Mouse (Mus musculus): ENCODE measurements around the gene Itsn1.

DNA sequence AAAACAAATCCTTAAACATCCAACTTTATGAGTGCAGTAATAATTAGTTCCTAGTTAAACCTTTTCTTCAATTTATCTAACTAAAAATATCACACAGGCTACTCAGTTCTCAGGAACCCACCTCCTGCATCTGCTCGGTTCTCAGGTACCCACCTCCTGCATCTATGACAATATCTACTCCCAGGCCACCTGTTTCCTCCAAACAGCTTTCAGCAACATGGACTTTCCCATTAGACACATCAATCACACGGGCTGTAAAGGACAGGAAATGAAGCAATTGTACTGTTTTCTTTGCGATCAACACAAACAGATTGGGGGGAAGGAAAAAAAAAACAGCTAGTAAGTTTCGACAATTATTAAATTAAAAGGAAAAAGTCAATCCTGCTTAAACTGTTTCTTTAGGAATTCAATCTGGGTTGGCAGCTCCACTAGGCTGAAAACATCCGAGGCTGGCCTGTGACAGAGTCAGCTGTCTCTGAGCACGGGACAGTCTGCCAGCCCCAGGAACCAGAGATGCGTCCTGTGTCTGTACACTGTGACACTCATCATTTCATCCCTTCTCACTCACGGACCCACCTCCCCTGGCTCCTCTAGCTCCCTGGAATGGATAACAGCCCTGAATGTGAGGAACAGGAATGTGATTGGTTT lies 33.8 kb upstream of the Itsn1 start:
- TF ChIP-seq EP300 (IDR thresholded peaks at IDR 0.05; ENCODE audit: low read depth) (no peak), CTCF (IDR thresholded peaks at IDR 0.05; ENCODE audit: low read depth) (no peak)

Data from heart, postnatal 0 days (tissue).